Comparison of ENCODE assay signal across 23 mouse cellular contexts in genomic region chr7:27359706-27360358, GRCm38 (mm10). TPM values are rescaled to one million over a fixed set of nuclear protein-coding genes. Genes with fewer than 3 reads are reported as not detected.
"Had no signal": no experiment of that assay in that cellular context is flagged by ENCODE, and none has a peak within 500 bp of the region (broad histone marks: within the 10 kb centered on the region; RNA-seq: fewer than 3 reads in every experiment).

No protein-coding gene starts in this region.

- H3K9ac ChIP-seq: limb, embryonic 12.5 days; limb, embryonic 15.5 days; liver, embryonic 12.5 days; liver, embryonic 15.5 days; lung, embryonic 15.5 days; neural tube, embryonic 12.5 days; neural tube, embryonic 15.5 days; stomach, embryonic 15.5 days had no signal

- ATAC-seq: liver, embryonic 12.5 days had no signal

- H3K36me3 ChIP-seq: limb, embryonic 12.5 days; limb, embryonic 15.5 days; liver, embryonic 12.5 days; liver, embryonic 15.5 days; lung, embryonic 15.5 days; neural tube, embryonic 12.5 days; neural tube, embryonic 15.5 days; stomach, embryonic 15.5 days had no signal

- DNase-seq: kidney, adult 18-20 months; kidney, adult 9 months; kidney, postnatal 14 days; kidney, postnatal 4 days; left cerebral cortex, postnatal 4 days; lung, adult 18-20 months; lung, postnatal 10 days; lung, postnatal 36 days; midbrain, embryonic 14.5 days; retina, postnatal 1 day; right cerebral cortex, postnatal 25 days; spleen, adult 18-20 months; thymus, postnatal 25 days had no signal

- H3K9me3 ChIP-seq: limb, embryonic 12.5 days; limb, embryonic 15.5 days; liver, embryonic 12.5 days; liver, embryonic 15.5 days; lung, embryonic 15.5 days; neural tube, embryonic 12.5 days; neural tube, embryonic 15.5 days; stomach, embryonic 15.5 days had no signal

- H3K4me3 ChIP-seq: limb, embryonic 12.5 days; limb, embryonic 15.5 days; liver, embryonic 12.5 days; liver, embryonic 15.5 days; lung, embryonic 15.5 days; neural tube, embryonic 12.5 days; neural tube, embryonic 15.5 days; stomach, embryonic 15.5 days had no signal

- H3K4me2 ChIP-seq: limb, embryonic 15.5 days; liver, embryonic 12.5 days; liver, embryonic 15.5 days; lung, embryonic 15.5 days; neural tube, embryonic 12.5 days; neural tube, embryonic 15.5 days; stomach, embryonic 15.5 days had no signal

- H3K27ac ChIP-seq: limb, embryonic 12.5 days; limb, embryonic 15.5 days; liver, embryonic 12.5 days; liver, embryonic 15.5 days; lung, embryonic 15.5 days; neural tube, embryonic 12.5 days; neural tube, embryonic 15.5 days; stomach, embryonic 15.5 days had no signal

RNA-seq across cellular contexts. Expression of gene Gm20479, which starts 2.6 kb away (rescaled TPM):
- polyA plus RNA-seq: limb, embryonic 12.5 days; liver, embryonic 12.5 days; midbrain, embryonic 14.5 days; midbrain, postnatal 0 days; neural tube, embryonic 12.5 days; neural tube, embryonic 15.5 days; thymus, postnatal 0 days had no signal
